Mouse (Mus musculus): ENCODE data around the gene Eftud2. TPM values are rescaled to one million over a fixed set of nuclear protein-coding genes. Genes with fewer than 3 reads are reported as not detected.

Eftud2 gene
- polyA plus RNA-seq, 1 experiment = 190 TPM

DNA sequence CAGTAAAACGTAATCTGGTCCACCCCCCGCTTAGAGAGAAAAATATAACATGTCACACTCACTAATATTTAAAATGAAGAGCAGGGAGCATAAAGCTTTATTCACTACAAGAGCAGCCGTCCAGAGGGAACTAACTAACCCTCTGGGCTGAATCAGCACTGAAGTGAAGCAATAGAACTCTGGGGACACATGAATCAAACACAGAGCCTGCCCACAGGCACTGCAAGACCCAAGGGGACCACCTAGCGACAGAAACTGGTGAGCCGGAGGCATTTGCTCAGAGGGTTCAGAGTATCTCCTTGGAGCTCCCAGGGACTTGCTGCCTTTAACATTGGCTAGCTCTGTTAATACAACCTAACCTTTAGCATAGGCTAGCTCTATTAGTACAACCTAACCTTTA, 9.3 kb upstream of the Eftud2 start:
- Histone ChIP-seq H3K27me3 (ENCODE audit: control insufficient read depth, insufficient read depth, insufficient read length) (peaks cover 12% of the 10 kb centered on the region), H3ac (ENCODE audit: control insufficient read depth, insufficient read length, low read depth) (no peak overlapping the region), H3K79me2 (ENCODE audit: control insufficient read depth, insufficient read depth) (no peaks in the 10 kb centered on the region), H3K4me3 (ENCODE audit: insufficient read depth, poor library complexity, severe bottlenecking) (no peak overlapping the region), H3K36me3 (ENCODE audit: control insufficient read depth, insufficient read depth) (no peaks in the 10 kb centered on the region), H3K79me3 (ENCODE audit: low read depth) (no peaks in the 10 kb centered on the region)
- TF ChIP-seq CEBPB (IDR thresholded peaks at IDR 0.05; ENCODE audit: low read depth) (peak; percentile 80), FOSL1 (IDR thresholded peaks at IDR 0.05; ENCODE audit: insufficient read depth, low read length, poor library complexity, severe bottlenecking) (no peak)

DNA sequence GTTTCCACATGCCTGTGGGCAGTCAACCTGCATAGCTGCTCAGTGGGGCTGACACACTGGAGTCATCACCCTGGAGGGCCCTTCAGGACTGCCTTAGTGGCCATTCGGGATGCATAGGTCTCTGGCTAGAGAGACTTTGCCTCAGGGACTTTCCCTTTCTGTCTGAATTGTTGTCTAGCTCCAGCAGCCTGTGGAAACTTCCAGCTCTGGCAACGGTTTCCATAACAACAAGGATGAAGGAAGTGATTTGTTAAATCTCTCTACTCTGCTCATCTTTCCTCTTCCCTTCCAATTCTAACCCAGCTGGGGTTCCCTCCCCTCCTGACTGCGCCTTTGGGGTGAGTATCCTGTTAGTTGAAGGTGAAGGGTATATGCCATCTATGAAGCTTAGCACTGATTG, 7.3 kb upstream of the Eftud2 start:
- Histone ChIP-seq H3K4me3 (ENCODE audit: insufficient read depth, poor library complexity, severe bottlenecking) (no peak overlapping the region), H3K79me3 (ENCODE audit: low read depth) (no peaks in the 10 kb centered on the region), H3K79me2 (ENCODE audit: control insufficient read depth, insufficient read depth) (no peaks in the 10 kb centered on the region), H3K36me3 (ENCODE audit: control insufficient read depth, insufficient read depth) (no peaks in the 10 kb centered on the region), H3ac (ENCODE audit: control insufficient read depth, insufficient read length, low read depth) (no peak overlapping the region), H3K27me3 (ENCODE audit: control insufficient read depth, insufficient read depth, insufficient read length) (peaks cover 12% of the 10 kb centered on the region)
- TF ChIP-seq CEBPB (IDR thresholded peaks at IDR 0.05; ENCODE audit: low read depth) (no peak), MAX (IDR thresholded peaks at IDR 0.05) (no peak)

DNA sequence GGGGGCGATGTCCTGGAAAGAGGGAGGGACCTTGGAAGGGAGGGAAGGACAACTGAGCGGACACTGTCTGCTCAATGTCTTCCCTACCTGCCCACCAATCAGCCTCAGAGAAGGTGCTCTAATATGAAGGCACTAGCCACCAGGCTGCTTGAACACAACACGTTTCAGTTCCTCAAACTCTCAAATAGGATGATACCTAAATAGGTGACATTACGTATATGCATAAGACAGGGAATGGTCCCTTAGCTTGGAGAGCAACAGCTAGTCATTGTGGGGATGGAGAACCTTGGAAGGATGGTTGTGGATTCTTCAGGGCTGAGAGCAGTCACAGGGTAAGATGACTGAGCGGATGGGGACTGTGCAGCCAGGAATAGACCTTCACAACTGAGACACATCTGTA, 6.6 kb upstream of the Eftud2 start:
- Histone ChIP-seq H3K27me3 (ENCODE audit: control insufficient read depth, insufficient read depth, insufficient read length) (peaks cover 12% of the 10 kb centered on the region), H3K79me3 (ENCODE audit: low read depth) (no peaks in the 10 kb centered on the region), H3K36me3 (ENCODE audit: control insufficient read depth, insufficient read depth) (no peaks in the 10 kb centered on the region)

DNA sequence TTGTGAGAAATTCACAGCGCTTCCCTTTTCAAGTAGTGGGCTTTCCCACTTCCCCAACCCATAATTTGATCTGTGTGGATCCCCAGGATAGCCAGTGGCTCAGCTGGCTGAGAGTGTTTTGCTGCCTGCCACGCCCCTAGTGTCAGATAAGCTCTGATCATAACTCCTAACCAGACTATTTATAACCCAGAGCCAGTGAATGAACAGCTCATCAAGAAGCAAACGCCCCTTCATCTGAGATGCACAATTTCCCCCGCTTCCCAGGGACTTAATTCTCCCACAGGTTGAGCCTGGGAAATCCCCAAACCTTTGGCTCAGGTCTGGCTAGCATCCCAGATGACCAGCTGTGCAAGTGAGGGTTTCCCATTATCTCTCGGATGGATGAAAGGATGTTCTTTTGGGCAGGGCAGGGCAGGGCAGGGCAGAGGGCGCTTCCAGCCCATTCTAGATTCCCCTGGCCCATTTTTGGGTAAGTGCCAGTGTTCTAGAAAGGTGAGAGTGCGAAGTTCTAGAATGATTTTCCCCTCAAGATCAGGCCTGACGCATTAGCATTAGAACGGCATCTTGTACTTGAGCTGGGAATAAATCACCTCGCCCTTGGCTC, 3.9 kb upstream of the Eftud2 start, which contains the start of gene Fam187a:
Gene Fam187a, plus strand, starts transcription at position 554 of the 604 bp plus-strand sequence.
- Histone ChIP-seq H3K4me3 (ENCODE audit: insufficient read depth, poor library complexity, severe bottlenecking) (no peak within 1 kb of the TSS), H3ac (ENCODE audit: control insufficient read depth, insufficient read length, low read depth) (no peak within 1 kb of the TSS), H3K79me2 (ENCODE audit: control insufficient read depth, insufficient read depth) (peaks cover 12% of the 10 kb centered on the region), H3K79me3 (ENCODE audit: low read depth) (peaks cover 10% of the 10 kb centered on the region), H3K27me3 (ENCODE audit: control insufficient read depth, insufficient read depth, insufficient read length) (peaks cover 12% of the 10 kb centered on the region), H3K36me3 (ENCODE audit: control insufficient read depth, insufficient read depth) (no peaks in the 10 kb centered on the region)
- no peak for TF ChIP-seq CTCF (IDR thresholded peaks at IDR 0.05; ENCODE audit: control insufficient read depth, insufficient read depth, insufficient read length)
- TF ChIP-seq MYOG (IDR thresholded peaks at IDR 0.05; ENCODE audit: control insufficient read depth, extremely low read depth, insufficient read length) = no peak
- no peak for TF ChIP-seq CEBPB (IDR thresholded peaks at IDR 0.05; ENCODE audit: low read depth)
- TF ChIP-seq USF1 (IDR thresholded peaks at IDR 0.05; ENCODE audit: low read depth) = no peak
- no peak for TF ChIP-seq MAX (IDR thresholded peaks at IDR 0.05)
- no peak for TF ChIP-seq MYOD1 (IDR thresholded peaks at IDR 0.05; ENCODE audit: control insufficient read depth, insufficient read length, low read depth)
- no peak for TF ChIP-seq FOSL1 (IDR thresholded peaks at IDR 0.05; ENCODE audit: insufficient read depth, low read length, poor library complexity, severe bottlenecking)

More for the DNA sequence above, 6.6 kb upstream of the Eftud2 start:
- no peak for TF ChIP-seq CEBPB (IDR thresholded peaks at IDR 0.05; ENCODE audit: low read depth)
- no peak for TF ChIP-seq FOSL1 (IDR thresholded peaks at IDR 0.05; ENCODE audit: insufficient read depth, low read length, poor library complexity, severe bottlenecking)
- TF ChIP-seq MAX (IDR thresholded peaks at IDR 0.05) = no peak
- TF ChIP-seq MYOD1 (IDR thresholded peaks at IDR 0.05; ENCODE audit: control insufficient read depth, insufficient read length, low read depth) = no peak
- no peak for TF ChIP-seq CTCF (IDR thresholded peaks at IDR 0.05; ENCODE audit: control insufficient read depth, insufficient read depth, insufficient read length)
- TF ChIP-seq MYOG (IDR thresholded peaks at IDR 0.05; ENCODE audit: control insufficient read depth, extremely low read depth, insufficient read length) = no peak
- TF ChIP-seq USF1 (IDR thresholded peaks at IDR 0.05; ENCODE audit: low read depth) = no peak
- Histone ChIP-seq H3ac (ENCODE audit: control insufficient read depth, insufficient read length, low read depth) (no peak overlapping the region), H3K79me2 (ENCODE audit: control insufficient read depth, insufficient read depth) (no peaks in the 10 kb centered on the region), H3K4me3 (ENCODE audit: insufficient read depth, poor library complexity, severe bottlenecking) (no peak overlapping the region)

DNA sequence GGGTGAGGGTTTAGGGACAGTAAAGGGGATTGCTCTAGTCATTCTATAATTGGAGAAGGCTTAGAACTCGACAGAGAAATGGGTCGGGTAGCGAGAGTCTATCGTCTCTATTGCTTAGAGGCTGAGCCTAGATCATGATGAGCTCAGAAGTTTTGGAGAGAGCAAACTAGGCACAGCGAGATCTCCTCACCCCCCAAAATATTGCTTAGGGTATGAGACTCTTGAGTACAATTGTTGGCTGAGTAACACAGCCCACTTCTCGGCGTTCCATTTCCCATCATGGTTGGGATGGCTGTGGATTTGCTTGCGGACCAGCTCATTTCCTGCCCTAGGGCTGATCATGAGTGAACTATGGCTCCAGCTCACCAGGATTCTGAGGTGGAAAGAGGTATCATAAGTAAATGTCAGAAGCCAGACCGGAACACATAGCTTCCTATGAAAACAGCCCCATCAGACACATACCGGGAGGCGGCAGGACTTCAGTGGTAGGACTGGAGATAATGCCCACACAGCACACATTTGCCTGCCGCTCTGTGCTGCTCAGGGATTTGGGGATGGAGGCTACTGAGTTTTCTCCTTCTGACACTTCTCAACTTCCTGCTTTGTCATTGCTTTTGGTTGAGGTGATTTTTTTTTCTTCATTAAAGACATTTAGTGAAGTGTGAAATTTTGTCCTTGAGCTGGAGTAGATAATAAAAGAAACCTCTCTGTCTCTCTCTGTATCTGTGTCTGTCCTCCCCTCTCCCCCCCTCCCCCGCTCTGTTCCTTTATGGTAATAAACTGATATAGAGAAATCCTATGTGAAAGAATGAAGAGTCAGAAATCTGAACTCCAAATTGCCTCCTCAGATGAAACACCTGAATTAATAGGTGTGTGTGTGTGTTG, 771 bp upstream of the Eftud2 start:
- peaks cover 15% of the 10 kb centered on the region for H3K36me3 ChIP-seq (ENCODE audit: control insufficient read depth, insufficient read depth)
- peaks cover 28% of the 10 kb centered on the region for H3K79me3 ChIP-seq (ENCODE audit: low read depth)
- no peaks in the 10 kb centered on the region for H3K27me3 ChIP-seq (ENCODE audit: control insufficient read depth, insufficient read depth, insufficient read length)
- H3ac ChIP-seq (ENCODE audit: control insufficient read depth, insufficient read length, low read depth) = peak overlapping the region; percentile 26
- peaks cover 43% of the 10 kb centered on the region for H3K79me2 ChIP-seq (ENCODE audit: control insufficient read depth, insufficient read depth)
- H3K4me3 ChIP-seq (ENCODE audit: insufficient read depth, poor library complexity, severe bottlenecking) = peak overlapping the region; percentile 90
- TF ChIP-seq CTCF (IDR thresholded peaks at IDR 0.05; ENCODE audit: control insufficient read depth, insufficient read depth, insufficient read length) (no peak), MYOD1 (IDR thresholded peaks at IDR 0.05; ENCODE audit: control insufficient read depth, insufficient read length, low read depth) (no peak), CEBPB (IDR thresholded peaks at IDR 0.05; ENCODE audit: low read depth) (no peak)

DNA sequence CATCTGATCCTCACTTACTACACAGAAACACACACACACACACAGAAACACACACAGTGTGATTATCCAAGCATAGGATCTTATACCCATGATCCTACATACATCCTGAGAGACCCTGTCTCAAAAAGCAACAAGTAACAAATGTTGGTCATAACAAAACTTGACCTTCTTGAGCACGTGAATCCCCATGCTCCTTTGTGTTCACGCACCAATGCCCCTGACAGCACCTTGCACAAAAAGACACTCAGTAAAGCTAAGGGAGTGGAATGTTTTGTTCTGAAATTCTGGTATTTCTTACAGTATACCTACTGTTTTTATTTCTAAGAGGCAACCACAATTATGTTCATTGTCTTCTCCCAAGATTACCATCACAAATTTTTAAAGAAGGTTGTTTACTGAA, 1.2 kb downstream of the Eftud2 start:
- peaks cover 31% of the 10 kb centered on the region for H3K79me3 ChIP-seq (ENCODE audit: low read depth)
- no peak overlapping the region for H3K4me3 ChIP-seq (ENCODE audit: insufficient read depth, poor library complexity, severe bottlenecking)
- peaks cover 34% of the 10 kb centered on the region for H3K36me3 ChIP-seq (ENCODE audit: control insufficient read depth, insufficient read depth)
- peaks cover 45% of the 10 kb centered on the region for H3K79me2 ChIP-seq (ENCODE audit: control insufficient read depth, insufficient read depth)
- H3ac ChIP-seq (ENCODE audit: control insufficient read depth, insufficient read length, low read depth) = peak overlapping the region; percentile 18
- no peaks in the 10 kb centered on the region for H3K27me3 ChIP-seq (ENCODE audit: control insufficient read depth, insufficient read depth, insufficient read length)
- TF ChIP-seq MYOG (IDR thresholded peaks at IDR 0.05; ENCODE audit: control insufficient read depth, extremely low read depth, insufficient read length) = no peak
- TF ChIP-seq MYOD1 (IDR thresholded peaks at IDR 0.05; ENCODE audit: control insufficient read depth, insufficient read length, low read depth) = no peak
- no peak for TF ChIP-seq FOSL1 (IDR thresholded peaks at IDR 0.05; ENCODE audit: insufficient read depth, low read length, poor library complexity, severe bottlenecking)
- no peak for TF ChIP-seq CEBPB (IDR thresholded peaks at IDR 0.05; ENCODE audit: low read depth)
- no peak for TF ChIP-seq MAX (IDR thresholded peaks at IDR 0.05)
- no peak for TF ChIP-seq USF1 (IDR thresholded peaks at IDR 0.05; ENCODE audit: low read depth)
- no peak for TF ChIP-seq CTCF (IDR thresholded peaks at IDR 0.05; ENCODE audit: control insufficient read depth, insufficient read depth, insufficient read length)
